Mouse (Mus musculus) liver, adult 2 months (tissue): Measurements from ENCODE around the gene Olfr266. TPM values are rescaled to one million over a fixed set of nuclear protein-coding genes. Genes with fewer than 3 reads are reported as not detected.

Experiments used
- DNase-seq: peaks from one replicate; pipeline ENCODE4 v3.0.0-alpha.2; 2011; ENCODE audit warnings: low read depth, low spot score; ENCODE audit errors: extremely low read depth
- H3K27ac ChIP-seq: fragments of 200-500 bp; replicated peaks from 2 replicates; pipeline ENCODE4 v1.5.1; 2012; ENCODE audit warnings: low read depth, mild to moderate bottlenecking, control low read depth, inconsistent platforms, low read length; ENCODE audit not compliant: insufficient read depth
- H3K27me3 ChIP-seq: fragments of 200-500 bp; 2 replicates; pipeline ENCODE4 v1.6.1; 2012; ENCODE audit warnings: mild to moderate bottlenecking, moderate library complexity, low read length, inconsistent platforms; ENCODE audit not compliant: control insufficient read depth, insufficient read depth
- H3K36me3 ChIP-seq: fragments of 200-500 bp; 2 replicates; pipeline ENCODE4 v1.6.1; 2012; ENCODE audit warnings: low read length, inconsistent platforms; ENCODE audit not compliant: control insufficient read depth, insufficient read depth
- H3K4me1 ChIP-seq: fragments of 200-500 bp; 2 replicates; pipeline ENCODE4 v1.6.1; 2011; ENCODE audit warnings: low read length; ENCODE audit not compliant: control insufficient read depth, insufficient read depth
- H3K4me3 ChIP-seq: fragments of 200-500 bp; 2 replicates; pipeline ENCODE4 v1.5.1; 2011; ENCODE audit warnings: low read depth, mild to moderate bottlenecking, control low read depth, low read length, moderate library complexity; ENCODE audit not compliant: insufficient read depth
- H3K79me2 ChIP-seq: fragments of 200-500 bp; 2 replicates; pipeline ENCODE4 v1.6.1; 2012; ENCODE audit warnings: inconsistent platforms, mild to moderate bottlenecking, low read length, moderate library complexity; ENCODE audit not compliant: control insufficient read depth, insufficient read depth
- H3K9ac ChIP-seq: fragments of 200-500 bp; 2 replicates; pipeline ENCODE4 v1.6.1; 2012; ENCODE audit warnings: low read depth, mild to moderate bottlenecking, control low read depth, inconsistent platforms, low read length
- CTCF ChIP-seq: fragments of 200-500 bp; IDR thresholded peaks from 2 replicates; pipeline ENCODE4 v1.5.1; 2011; ENCODE audit warnings: low read depth, low read length, control low read depth
- POLR2A ChIP-seq: fragments of 200-500 bp; IDR thresholded peaks from 2 replicates; pipeline ENCODE4 v1.6.1; 2011; ENCODE audit warnings: low read length, control low read depth; ENCODE audit not compliant: insufficient read depth; ENCODE audit errors: extremely low read depth
- whole genome bisulfite sequencing: fragments of 180-500 bp; shearing (Covaris S2); methylation state at CpG from one replicate; pipeline ENCODE4 v1.1.7; 2018; 5-methylcytosine and 5-hydroxymethylcytosine counted together
- polyA plus RNA-seq: library from polyadenylated mRNA; depleted of rRNA; stranded (reverse); fragments of >200 nt; gene quantifications from 2 replicates; pipeline ENCODE4 v1.2.3, GENCODE M21; 2012; rRNA removed
- total RNA-seq: library from RNA; depleted of rRNA; stranded (reverse); fragments of >200 nt; gene quantifications from 2 replicates; pipeline ENCODE4 v1.2.3, GENCODE M21; 2014; rRNA removed

The Olfr266 gene
- total and polyA plus RNA-seq, 2 experiments, result not detected

DNA sequence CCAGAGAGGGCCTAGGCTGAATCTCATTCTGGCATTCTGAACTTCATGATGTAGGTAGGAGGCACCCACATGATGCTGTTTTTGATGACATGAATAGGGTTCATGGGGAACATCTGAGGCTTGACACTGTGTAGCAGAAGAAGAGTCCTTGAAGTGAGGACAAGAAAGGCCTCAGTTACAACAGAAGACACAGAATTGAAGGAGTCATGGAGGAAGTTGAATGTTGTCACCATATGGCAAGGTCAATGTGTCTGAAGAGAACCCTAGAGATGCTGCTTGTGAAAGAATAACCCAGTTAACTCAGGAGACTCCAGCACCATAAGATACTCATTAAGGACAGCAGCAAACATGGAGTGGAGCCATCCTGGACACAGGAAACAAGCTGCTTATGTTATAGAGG lies 28.0 kb downstream of the Olfr266 start:
- H3K27me3 ChIP-seq, result no peaks in the 10 kb centered on the region
- H3K9ac ChIP-seq, result no peak overlapping the region
- H3K79me2 ChIP-seq, result no peaks in the 10 kb centered on the region
- H3K4me1 ChIP-seq, result no peaks in the 10 kb centered on the region
- no peak overlapping the region for H3K27ac ChIP-seq
- no peak overlapping the region for H3K4me3 ChIP-seq
- TF ChIP-seq CTCF (no peak), POLR2A (no peak)
- no peak for DNase-seq
- no peaks in the 10 kb centered on the region for H3K36me3 ChIP-seq

DNA sequence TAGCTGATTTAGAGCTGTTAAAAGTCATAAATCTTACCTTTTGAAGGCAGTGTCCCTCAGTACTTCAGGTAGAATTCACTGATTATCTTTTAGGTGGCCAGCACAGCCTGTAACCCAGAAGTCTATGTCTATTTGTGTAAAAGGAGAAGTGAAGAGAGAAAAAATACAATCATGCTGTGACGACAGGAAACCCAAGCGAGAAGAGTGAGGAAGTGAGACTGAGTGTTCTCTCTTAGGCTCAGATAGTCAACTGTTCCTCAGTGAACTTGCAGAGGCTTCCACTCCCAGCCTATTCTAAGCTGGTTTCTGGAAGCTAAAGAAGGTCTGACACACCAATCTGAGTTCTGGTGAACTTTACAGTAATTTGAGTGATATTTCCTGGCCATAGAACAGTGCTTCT lies 36.2 kb downstream of the Olfr266 start, which contains the start of gene Cd53:
TSS of gene Cd53 (minus strand) at position 220 of the 400 bp plus-strand sequence.
- WGBS, result 67% methylated on average over 2 of the region's 2 CpGs
- Histone ChIP-seq H3K4me3 (peak within 1 kb of the TSS; percentile 38; the same call in 1 of the 2 replicates), H3K4me1 (no peaks in the 10 kb centered on the region), H3K79me2 (no peaks in the 10 kb centered on the region), H3K27ac (no peak within 1 kb of the TSS), H3K9ac (no peak within 1 kb of the TSS), H3K36me3 (no peaks in the 10 kb centered on the region), H3K27me3 (no peaks in the 10 kb centered on the region)
- DNase-seq, result peak; percentile 43
- no peak for TF ChIP-seq CTCF
- TF ChIP-seq POLR2A, result no peak

- TF ChIP-seq POLR2A (no peak), CTCF (no peak)
- peak overlapping the region; percentile 17; the same call in 1 of the 2 replicates for H3K4me3 ChIP-seq
- H3K79me2 ChIP-seq, result no peaks in the 10 kb centered on the region
- no peak overlapping the region for H3K27ac ChIP-seq
- DNase-seq, result peak; percentile 13
- H3K9ac ChIP-seq, result no peak overlapping the region
- WGBS, result 44% methylated on average over 2 of the region's 2 CpGs
- H3K36me3 ChIP-seq, result no peaks in the 10 kb centered on the region
- no peaks in the 10 kb centered on the region for H3K27me3 ChIP-seq
- H3K4me1 ChIP-seq, result no peaks in the 10 kb centered on the region
Measured at GRCm38 (mm10) chr3:106788440-106788887, 37.6 kb downstream of the Olfr266 start.

DNA sequence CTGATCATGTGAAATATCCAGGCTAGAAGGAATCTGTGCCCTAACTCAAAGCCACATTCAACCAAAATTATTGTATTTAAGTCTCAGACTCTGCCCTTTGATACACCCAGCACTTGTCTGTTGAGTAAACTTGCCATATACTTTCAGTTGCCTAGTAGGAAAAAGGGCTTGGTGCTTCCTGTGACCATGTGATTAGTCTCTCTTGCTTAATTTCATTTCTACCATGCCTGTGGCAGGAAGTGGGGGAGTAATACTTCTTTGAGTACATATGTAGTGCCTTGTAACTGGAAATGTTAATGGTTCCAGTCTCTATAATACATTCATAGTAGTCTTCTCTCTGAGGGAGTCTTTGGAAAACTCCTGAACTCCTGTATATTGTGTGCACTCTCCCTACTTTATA lies 38.1 kb downstream of the Olfr266 start:
- Histone ChIP-seq H3K4me1 (no peaks in the 10 kb centered on the region), H3K27me3 (no peaks in the 10 kb centered on the region), H3K4me3 (no peak overlapping the region; the same call in 1 of the 2 replicates), H3K27ac (no peak overlapping the region), H3K9ac (no peak overlapping the region), H3K79me2 (no peaks in the 10 kb centered on the region), H3K36me3 (no peaks in the 10 kb centered on the region)
- DNase-seq, result peak; percentile 29
- no peak for TF ChIP-seq POLR2A
- TF ChIP-seq CTCF, result no peak

- peak; percentile 14 for DNase-seq
Measured at GRCm38 (mm10) chr3:106785130-106785529, 41.0 kb downstream of the Olfr266 start.

DNA sequence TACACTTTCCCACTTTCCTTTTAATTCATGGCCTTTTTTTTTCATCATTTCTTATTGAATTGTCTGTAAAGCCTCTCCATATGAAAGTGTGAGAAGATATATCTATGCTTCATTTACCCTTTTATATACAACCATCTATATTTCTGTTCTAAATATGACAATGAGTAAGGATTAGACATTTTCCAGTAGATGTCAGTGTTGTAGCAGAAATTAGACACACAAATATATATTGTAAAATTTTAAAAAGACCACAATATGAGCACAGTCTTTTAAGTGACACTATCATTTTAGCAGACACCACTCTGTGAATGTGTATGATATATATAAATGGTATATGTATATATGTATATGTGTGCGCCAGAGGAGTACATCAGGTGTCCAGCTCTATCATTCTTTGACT lies 54.3 kb downstream of the Olfr266 start:
- Histone ChIP-seq H3K27me3 (no peaks in the 10 kb centered on the region), H3K36me3 (no peaks in the 10 kb centered on the region), H3K79me2 (no peaks in the 10 kb centered on the region), H3K4me3 (no peak overlapping the region), H3K4me1 (no peaks in the 10 kb centered on the region), H3K9ac (no peak overlapping the region), H3K27ac (no peak overlapping the region)
- WGBS, result 84% methylated on average over 1 of the region's 1 CpGs
- TF ChIP-seq CTCF, result no peak
- no peak for TF ChIP-seq POLR2A
- no peak for DNase-seq

More at GRCm38 (mm10) chr3:106785130-106785529, 41.0 kb downstream of the Olfr266 start:
- no peaks in the 10 kb centered on the region for H3K79me2 ChIP-seq
- TF ChIP-seq CTCF (no peak), POLR2A (no peak)
- no peaks in the 10 kb centered on the region for H3K36me3 ChIP-seq
- no peak overlapping the region for H3K4me3 ChIP-seq
- no peak overlapping the region for H3K9ac ChIP-seq
- WGBS, result 65% methylated on average over 3 of the region's 3 CpGs
- H3K27me3 ChIP-seq, result no peaks in the 10 kb centered on the region
- no peaks in the 10 kb centered on the region for H3K4me1 ChIP-seq
- H3K27ac ChIP-seq, result no peak overlapping the region

Other genes starting within 250 kb of the Olfr266 start
- 5.8 and 6.4 TPM in 2 replicates for gene Lrif1, start 141.3 kb downstream of the Olfr266 start, total RNA-seq
- gene Lrif1, start 141.3 kb downstream of the Olfr266 start, polyA plus RNA-seq, result 0.85 and 1.1 TPM in 2 replicates
- 13.0 and 14.2 TPM in 2 replicates for gene Cd53, start 36.1 kb downstream of the Olfr266 start, total RNA-seq
- gene Cd53, start 36.1 kb downstream of the Olfr266 start, polyA plus RNA-seq, result 1.5 and 3.0 TPM in 2 replicates
- gene Kcna3, start 209.9 kb upstream of the Olfr266 start, total RNA-seq, result 0.09 and 0.13 TPM in 2 replicates
- 0.21 and 0.33 TPM in 2 replicates for gene Kcna3, start 209.9 kb upstream of the Olfr266 start, polyA plus RNA-seq